Mouse (Mus musculus): Measurements from ENCODE around the gene B3galt5. TPM values are rescaled to one million over a fixed set of nuclear protein-coding genes. Genes with fewer than 3 reads are reported as not detected.
"Not testable (repeated sequence)": the region's sequence is repeated elsewhere in the genome, so short reads cannot be mapped to it uniquely, and the experiment has no call there.

The B3galt5 gene
- polyA plus RNA-seq, 1 experiment, result 38.6 TPM

GRCm38 (mm10) chr16:96323166-96323565 is 87.6 kb downstream of the B3galt5 start:
- WGBS, result 90% methylated on average over 4 of the region's 4 CpGs

GRCm38 (mm10) chr16:96326110-96326999 is 90.8 kb downstream of the B3galt5 start:
- peak; percentile 11 to 15 for DNase-seq
- H3K27me3 ChIP-seq (ENCODE audit: control insufficient read depth, insufficient read depth, low read length), result no peaks in the 10 kb centered on the region
- WGBS, result 30% methylated on average over 10 of the region's 10 CpGs
- no peaks in the 10 kb centered on the region; the same call in 1 of the 2 replicates for H3K4me1 ChIP-seq (ENCODE audit: control insufficient read depth, insufficient read depth, low read length)
- TF ChIP-seq CTCF (IDR thresholded peaks at IDR 0.05; ENCODE audit: borderline replicate concordance, insufficient read depth, low read depth, low read length), result no peak
- TF ChIP-seq POLR2A (IDR thresholded peaks at IDR 0.05; ENCODE audit: borderline replicate concordance, insufficient read depth, low read length), result no peak
- no peak overlapping the region for H3K4me3 ChIP-seq (replicated peaks; ENCODE audit: insufficient read depth, low read depth, low read length)
- no peak overlapping the region for H3K27ac ChIP-seq (ENCODE audit: insufficient read depth, low read length)

More at GRCm38 (mm10) chr16:96323166-96323565, 87.6 kb downstream of the B3galt5 start:
- TF ChIP-seq CTCF (IDR thresholded peaks at IDR 0.05; ENCODE audit: borderline replicate concordance, insufficient read depth, low read depth, low read length), result no peak
- TF ChIP-seq POLR2A (IDR thresholded peaks at IDR 0.05; ENCODE audit: borderline replicate concordance, insufficient read depth, low read length), result no peak
- Histone ChIP-seq H3K4me3 (replicated peaks; ENCODE audit: insufficient read depth, low read depth, low read length) (no peak overlapping the region), H3K4me1 (ENCODE audit: control insufficient read depth, insufficient read depth, low read length) (no peaks in the 10 kb centered on the region), H3K27ac (ENCODE audit: insufficient read depth, low read length) (no peak overlapping the region), H3K27me3 (ENCODE audit: control insufficient read depth, insufficient read depth, low read length) (no peaks in the 10 kb centered on the region)
- no peak for DNase-seq

- H3K27ac ChIP-seq (ENCODE audit: insufficient read depth, low read length); DNase-seq: not testable (repeated sequence)
- 56% methylated on average over 9 of the region's 9 CpGs for WGBS
These were observed 91.7 kb downstream of the B3galt5 start for GRCm38 (mm10) chr16:96327251-96327650.

GRCm38 (mm10) chr16:96339570-96339969 is 104.0 kb downstream of the B3galt5 start:
- Histone ChIP-seq H3K27ac (ENCODE audit: insufficient read depth, low read length) (no peak overlapping the region), H3K4me3 (replicated peaks; ENCODE audit: insufficient read depth, low read depth, low read length) (no peak overlapping the region), H3K4me1 (ENCODE audit: control insufficient read depth, insufficient read depth, low read length) (0 out of 2 replicates have a peak, but pooled peaks cover 2% of the 10 kb centered on the region), H3K27me3 (ENCODE audit: control insufficient read depth, insufficient read depth, low read length) (no peaks in the 10 kb centered on the region)
- peak; percentile 49 to 78 for DNase-seq
- WGBS, result 38% methylated on average over 4 of the region's 4 CpGs
- TF ChIP-seq POLR2A (IDR thresholded peaks at IDR 0.05; ENCODE audit: borderline replicate concordance, insufficient read depth, low read length), result no peak
- no peak for TF ChIP-seq CTCF (IDR thresholded peaks at IDR 0.05; ENCODE audit: borderline replicate concordance, insufficient read depth, low read depth, low read length)

More at GRCm38 (mm10) chr16:96327251-96327650, 91.7 kb downstream of the B3galt5 start:
- H3K27me3 ChIP-seq (ENCODE audit: control insufficient read depth, insufficient read depth, low read length); H3K4me1 ChIP-seq (ENCODE audit: control insufficient read depth, insufficient read depth, low read length); H3K4me3 ChIP-seq (replicated peaks; ENCODE audit: insufficient read depth, low read depth, low read length): not testable (repeated sequence)

GRCm38 (mm10) chr16:96341269-96341668 is 105.7 kb downstream of the B3galt5 start:
- peak; percentile 34 to 65 for DNase-seq
- WGBS, result 15% methylated on average over 5 of the region's 5 CpGs
- Histone ChIP-seq H3K27ac (ENCODE audit: insufficient read depth, low read length) (no peak overlapping the region), H3K4me3 (replicated peaks; ENCODE audit: insufficient read depth, low read depth, low read length) (no peak overlapping the region), H3K27me3 (ENCODE audit: control insufficient read depth, insufficient read depth, low read length) (no peaks in the 10 kb centered on the region), H3K4me1 (ENCODE audit: control insufficient read depth, insufficient read depth, low read length) (0 out of 2 replicates have a peak, but pooled peaks cover 2% of the 10 kb centered on the region)
- TF ChIP-seq POLR2A (IDR thresholded peaks at IDR 0.05; ENCODE audit: borderline replicate concordance, insufficient read depth, low read length) (no peak), CTCF (IDR thresholded peaks at IDR 0.05; ENCODE audit: borderline replicate concordance, insufficient read depth, low read depth, low read length) (peak; percentile 69)

GRCm38 (mm10) chr16:96341945-96342344 is 106.3 kb downstream of the B3galt5 start:
- no peak overlapping the region for H3K4me3 ChIP-seq (replicated peaks; ENCODE audit: insufficient read depth, low read depth, low read length)
- no peak for DNase-seq
- H3K27ac ChIP-seq (ENCODE audit: insufficient read depth, low read length), result no peak overlapping the region
- 93% methylated on average over 4 of the region's 4 CpGs for WGBS
- H3K4me1 ChIP-seq (ENCODE audit: control insufficient read depth, insufficient read depth, low read length), result 0 out of 2 replicates have a peak, but pooled peaks cover 2% of the 10 kb centered on the region
- H3K27me3 ChIP-seq (ENCODE audit: control insufficient read depth, insufficient read depth, low read length), result no peaks in the 10 kb centered on the region
- TF ChIP-seq CTCF (IDR thresholded peaks at IDR 0.05; ENCODE audit: borderline replicate concordance, insufficient read depth, low read depth, low read length) (no peak), POLR2A (IDR thresholded peaks at IDR 0.05; ENCODE audit: borderline replicate concordance, insufficient read depth, low read length) (no peak)

GRCm38 (mm10) chr16:96345117-96345516 is 109.5 kb downstream of the B3galt5 start:
- H3K27ac ChIP-seq (ENCODE audit: insufficient read depth, low read length), result no peak overlapping the region

GRCm38 (mm10) chr16:96348070-96348469 is 112.5 kb downstream of the B3galt5 start:
- Histone ChIP-seq H3K27ac (ENCODE audit: insufficient read depth, low read length) (no peak overlapping the region), H3K27me3 (ENCODE audit: control insufficient read depth, insufficient read depth, low read length) (no peaks in the 10 kb centered on the region), H3K4me1 (ENCODE audit: control insufficient read depth, insufficient read depth, low read length) (no peaks in the 10 kb centered on the region), H3K4me3 (replicated peaks; ENCODE audit: insufficient read depth, low read depth, low read length) (no peak overlapping the region)
- TF ChIP-seq CTCF (IDR thresholded peaks at IDR 0.05; ENCODE audit: borderline replicate concordance, insufficient read depth, low read depth, low read length) (no peak), POLR2A (IDR thresholded peaks at IDR 0.05; ENCODE audit: borderline replicate concordance, insufficient read depth, low read length) (no peak)
- WGBS, result 65% methylated on average over 11 of the region's 11 CpGs
- DNase-seq, result no peak

More at GRCm38 (mm10) chr16:96345117-96345516, 109.5 kb downstream of the B3galt5 start:
- H3K4me3 ChIP-seq (replicated peaks; ENCODE audit: insufficient read depth, low read depth, low read length), result no peak overlapping the region
- peak; percentile 63 to 74 for DNase-seq
- no peaks in the 10 kb centered on the region for H3K27me3 ChIP-seq (ENCODE audit: control insufficient read depth, insufficient read depth, low read length)
- 2% methylated on average over 10 of the region's 10 CpGs for WGBS
- TF ChIP-seq POLR2A (IDR thresholded peaks at IDR 0.05; ENCODE audit: borderline replicate concordance, insufficient read depth, low read length) (no peak), CTCF (IDR thresholded peaks at IDR 0.05; ENCODE audit: borderline replicate concordance, insufficient read depth, low read depth, low read length) (peak; percentile 93)
- no peaks in the 10 kb centered on the region for H3K4me1 ChIP-seq (ENCODE audit: control insufficient read depth, insufficient read depth, low read length)
